Mouse (Mus musculus) cerebellum, postnatal 4 days (tissue): Measurements from ENCODE around the gene Taf4.

ENCODE experiments used
- DNase-seq, 2 experiments: peaks; one replicate each; pipeline ENCODE4 v3.0.0; 2022; ENCODE audit warnings: low spot score in 2 of 2, mixed read lengths in 1 of 2

Gene Taf4

GRCm38 (mm10) chr2:179863266-179863665 is 113.2 kb downstream of the Taf4 start:
- no peak for DNase-seq

- no peak for DNase-seq
These were observed 113.8 kb downstream of the Taf4 start for GRCm38 (mm10) chr2:179862676-179863075.
